Mouse (Mus musculus) thymus, adult 2 months (tissue): ENCODE data around the gene Runx3.

Experiments
- CTCF ChIP-seq: fragments of 200-500 bp; IDR thresholded peaks from 2 replicates; pipeline ENCODE4 v1.5.1; 2012; ENCODE audit warnings: mild to moderate bottlenecking, control low read depth, low read length, moderate library complexity, borderline replicate concordance; ENCODE audit not compliant: control insufficient read depth, poor library complexity, insufficient read depth; ENCODE audit errors: extremely low read depth
- POLR2A ChIP-seq: fragments of 200-500 bp; IDR thresholded peaks from 2 replicates; pipeline ENCODE4 v1.6.1; 2012; ENCODE audit warnings: mild to moderate bottlenecking, low read length, control low read depth, moderate library complexity; ENCODE audit not compliant: control insufficient read depth, poor library complexity, insufficient read depth; ENCODE audit errors: extremely low read depth

DNA sequence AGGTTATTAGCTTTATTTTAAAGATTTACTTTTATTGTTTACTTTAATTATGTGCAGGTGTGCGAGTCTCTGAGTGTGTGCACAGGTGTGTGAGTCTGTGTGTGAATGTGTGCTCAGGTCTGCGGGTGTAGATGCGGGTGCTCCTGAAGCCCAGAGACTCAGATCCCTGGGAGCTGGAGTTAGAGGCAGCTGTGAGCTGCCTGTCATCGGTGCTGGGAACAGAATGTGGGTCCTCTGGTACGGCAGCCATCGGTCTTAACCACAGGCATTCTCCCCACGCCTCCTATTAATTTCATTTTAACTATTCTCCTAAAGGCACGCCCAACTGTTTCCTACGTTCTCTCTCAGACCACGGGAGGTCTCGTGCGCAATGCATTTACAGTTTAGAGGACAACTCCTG lies 12.3 kb downstream of the Runx3 start:
- no peak for TF ChIP-seq CTCF
- TF ChIP-seq POLR2A: no peak
